Mouse (Mus musculus) midbrain, embryonic 15.5 days (tissue): ENCODE results near the gene Olfr1414. TPM values are rescaled to one million over a fixed set of nuclear protein-coding genes. Genes with fewer than 3 reads are reported as not detected.

Experiments used
- ATAC-seq: fragments of 200-750 bp; cut with Nextera tagmentation; replicated peaks from 2 replicates; pipeline ENCODE4 v1.8.0; 2017; ENCODE audit warnings: moderate TSS enrichment
- H3K27ac ChIP-seq: fragments of 300-500 bp; sonication (generic); 2 replicates; pipeline ENCODE4 v1.5.1; 2015; ENCODE audit warnings: mild to moderate bottlenecking, inconsistent platforms
- H3K27me3 ChIP-seq: fragments of 300-500 bp; sonication (generic); replicated peaks from 2 replicates; pipeline ENCODE4 v1.6.1; 2015; ENCODE audit warnings: inconsistent platforms
- H3K36me3 ChIP-seq: fragments of 300-500 bp; sonication (generic); replicated peaks from 2 replicates; pipeline ENCODE4 v1.6.1; 2015; ENCODE audit warnings: inconsistent platforms
- H3K4me1 ChIP-seq: fragments of 300-500 bp; sonication (generic); 2 replicates; pipeline ENCODE4 v1.6.1; 2015; ENCODE audit warnings: inconsistent platforms
- H3K4me2 ChIP-seq: fragments of 300-500 bp; sonication (generic); 2 replicates; pipeline ENCODE4 v1.6.1; 2015; ENCODE audit warnings: inconsistent platforms, mild to moderate bottlenecking, moderate library complexity
- H3K4me3 ChIP-seq: fragments of 300-500 bp; sonication (generic); 2 replicates; pipeline ENCODE4 v1.5.1; 2015; ENCODE audit warnings: mild to moderate bottlenecking, inconsistent platforms
- H3K9ac ChIP-seq: fragments of 300-500 bp; sonication (generic); 2 replicates; pipeline ENCODE4 v1.6.1; 2015; ENCODE audit warnings: mild to moderate bottlenecking, inconsistent platforms
- H3K9me3 ChIP-seq: fragments of 300-500 bp; sonication (generic); 2 replicates; pipeline ENCODE4 v1.6.1; 2016; ENCODE audit warnings: inconsistent platforms
- WGBS: fragments of 180-500 bp; shearing (Covaris S2); methylation state at CpG from one replicate; pipeline ENCODE4 v1.1.7; 2015; ENCODE audit warnings: mixed read lengths; 5-methylcytosine and 5-hydroxymethylcytosine counted together
- microRNA-seq: library from miRNA; unstranded; fragments of <30 nt; microRNA quantifications from one replicate; pipeline ENCODE4, GENCODE M21; 2016
- polyA plus RNA-seq: library from polyadenylated mRNA; unstranded; fragments of >200 nt; fragmentation: Nextera tagmentation; extraction: Ambion mirVana; gene quantifications from 2 replicates; pipeline ENCODE4 v1.2.1, GENCODE M21; 2015

The Olfr1414 gene
- polyA plus RNA-seq, 1 experiment from 2014 or later: not detected

GRCm38 (mm10) chr1:92473165-92474041, 45.1 kb downstream of the Olfr1414 start, which contains the start of gene Ndufa10:
TSS of gene Ndufa10 (minus strand) at chr1:92473860.
- Histone ChIP-seq H3K9ac (peak within 1 kb of the TSS; percentile 90), H3K9me3 (no peaks in the 10 kb centered on the region), H3K4me2 (peak within 1 kb of the TSS; percentile 90), H3K4me1 (peaks cover 17% of the 10 kb centered on the region), H3K27ac (peak within 1 kb of the TSS; percentile 79), H3K4me3 (peak within 1 kb of the TSS; percentile 88), H3K36me3 (peaks cover 13% of the 10 kb centered on the region; the same call in 1 of the 2 replicates), H3K27me3 (0 out of 2 replicates have a peak, but pooled peaks cover 3% of the 10 kb centered on the region)
- ATAC-seq: peak; percentile 93
- under 1% methylated on average over 67 of the region's 67 CpGs for WGBS

- Histone ChIP-seq H3K27ac (no peak overlapping the region), H3K36me3 (peaks cover 44% of the 10 kb centered on the region), H3K4me2 (no peak overlapping the region), H3K9ac (no peak overlapping the region), H3K4me1 (peaks cover 12% of the 10 kb centered on the region), H3K27me3 (no peaks in the 10 kb centered on the region), H3K9me3 (no peaks in the 10 kb centered on the region), H3K4me3 (no peak overlapping the region)
- WGBS: 92% methylated on average over 4 of the region's 4 CpGs
- no peak for ATAC-seq
These were observed 49.6 kb downstream of the Olfr1414 start for GRCm38 (mm10) chr1:92468891-92469290.

GRCm38 (mm10) chr1:92458416-92458815, 60.0 kb downstream of the Olfr1414 start:
- Histone ChIP-seq H3K27me3 (no peaks in the 10 kb centered on the region), H3K27ac (no peak overlapping the region), H3K4me2 (no peak overlapping the region), H3K9me3 (no peaks in the 10 kb centered on the region), H3K4me3 (no peak overlapping the region), H3K4me1 (no peaks in the 10 kb centered on the region), H3K9ac (no peak overlapping the region), H3K36me3 (peaks cover 66% of the 10 kb centered on the region)
- 93% methylated on average over 6 of the region's 6 CpGs for WGBS
- no peak for ATAC-seq

GRCm38 (mm10) chr1:92457758-92458157, 60.7 kb downstream of the Olfr1414 start:
- H3K4me1 ChIP-seq: no peaks in the 10 kb centered on the region
- H3K4me3 ChIP-seq: no peak overlapping the region
- H3K36me3 ChIP-seq: peaks cover 65% of the 10 kb centered on the region

More at GRCm38 (mm10) chr1:92457758-92458157, 60.7 kb downstream of the Olfr1414 start:
- no peak overlapping the region for H3K9ac ChIP-seq
- no peaks in the 10 kb centered on the region for H3K9me3 ChIP-seq
- no peaks in the 10 kb centered on the region for H3K27me3 ChIP-seq
- no peak for ATAC-seq
- H3K27ac ChIP-seq: no peak overlapping the region
- H3K4me2 ChIP-seq: no peak overlapping the region

Small RNA genes lying within 50 kb of the gene (microRNA-seq; reads per million reads assigned to microRNA genes)
- gene Mir6900: 3.7 reads per million, percentile 18 among the genes with 10 or more reads in this experiment

Other genes starting within 250 kb of the Olfr1414 start
- gene Ndufa10, start 44.8 kb downstream of the Olfr1414 start, polyA plus RNA-seq: 303 and 308 TPM in 2 replicates
- not detected in 2 replicates for gene Olfr1416, start 33.5 kb downstream of the Olfr1414 start, polyA plus RNA-seq
- gene Olfr1415, start 22.6 kb downstream of the Olfr1414 start, polyA plus RNA-seq: not detected in 2 replicates
- not detected in 2 replicates for gene Olfr1413, start 52.7 kb upstream of the Olfr1414 start, polyA plus RNA-seq
- gene Olfr1412, start 67.1 kb upstream of the Olfr1414 start, polyA plus RNA-seq: not detected in 2 replicates
- not detected in 2 replicates for gene Olfr1411, start 75.8 kb upstream of the Olfr1414 start, polyA plus RNA-seq
- not detected in 2 replicates for gene Olfr1410, start 87.1 kb upstream of the Olfr1414 start, polyA plus RNA-seq
- gene Olfr12, start 99.1 kb upstream of the Olfr1414 start, polyA plus RNA-seq: not detected in 2 replicates
- gene Cops9, start 123.3 kb upstream of the Olfr1414 start, polyA plus RNA-seq: 526 and 562 TPM in 2 replicates
- 0.35 TPM in 1 of 2 replicates, not detected in the other for gene Otos, start 130.2 kb upstream of the Olfr1414 start, polyA plus RNA-seq